Mouse (Mus musculus): ENCODE measurements around the gene Kif17. TPM values are rescaled to one million over a fixed set of nuclear protein-coding genes. Genes with fewer than 3 reads are reported as not detected.

Gene Kif17
- polyA plus RNA-seq, 1 experiment from 2014 or later: 3.0 TPM

- peaks cover 22% of the 10 kb centered on the region for H3K4me1 ChIP-seq
- no peaks in the 10 kb centered on the region for H3K9me3 ChIP-seq
- H3K4me3 ChIP-seq: no peak overlapping the region
- no peak for ATAC-seq (ENCODE audit: borderline replicate concordance, extremely low read depth, low FRiP score, low TSS enrichment)
- 69% methylated on average over 7 of the region's 7 CpGs for WGBS
- no peak overlapping the region for H3K4me2 ChIP-seq
- no peak overlapping the region for H3K9ac ChIP-seq
- H3K27me3 ChIP-seq: no peaks in the 10 kb centered on the region
- no peak overlapping the region for H3K27ac ChIP-seq
- H3K36me3 ChIP-seq: peaks cover 37% of the 10 kb centered on the region
Measured at GRCm38 (mm10) chr4:138220761-138221160, 29.5 kb upstream of the Kif17 start.

GRCm38 (mm10) chr4:138221406-138221805 lies 28.8 kb upstream of the Kif17 start:
- no peak overlapping the region for H3K9ac ChIP-seq
- H3K4me1 ChIP-seq: peaks cover 20% of the 10 kb centered on the region
- H3K27ac ChIP-seq: no peak overlapping the region
- no peaks in the 10 kb centered on the region for H3K9me3 ChIP-seq
- peaks cover 44% of the 10 kb centered on the region for H3K36me3 ChIP-seq
- no peak overlapping the region for H3K4me2 ChIP-seq
- no peaks in the 10 kb centered on the region for H3K27me3 ChIP-seq
- H3K4me3 ChIP-seq: no peak overlapping the region
- WGBS: 69% methylated on average over 5 of the region's 5 CpGs
- ATAC-seq (ENCODE audit: borderline replicate concordance, extremely low read depth, low FRiP score, low TSS enrichment): no peak

GRCm38 (mm10) chr4:138222396-138222795 lies 27.8 kb upstream of the Kif17 start:
- Histone ChIP-seq H3K4me3 (no peak overlapping the region), H3K4me2 (no peak overlapping the region), H3K27me3 (no peaks in the 10 kb centered on the region), H3K27ac (no peak overlapping the region), H3K9ac (no peak overlapping the region), H3K36me3 (peaks cover 52% of the 10 kb centered on the region), H3K9me3 (no peaks in the 10 kb centered on the region), H3K4me1 (peaks cover 20% of the 10 kb centered on the region)
- 74% methylated on average over 5 of the region's 5 CpGs for WGBS
- ATAC-seq (ENCODE audit: borderline replicate concordance, extremely low read depth, low FRiP score, low TSS enrichment): no peak

- 81% methylated on average over 10 of the region's 10 CpGs for whole genome bisulfite sequencing
- ATAC-seq (ENCODE audit: borderline replicate concordance, extremely low read depth, low FRiP score, low TSS enrichment): no peak
- H3K27ac ChIP-seq: no peak overlapping the region
- H3K9me3 ChIP-seq: no peaks in the 10 kb centered on the region
- H3K36me3 ChIP-seq: peaks cover 64% of the 10 kb centered on the region
- peaks cover 12% of the 10 kb centered on the region for H3K4me1 ChIP-seq
- H3K9ac ChIP-seq: no peak overlapping the region
- no peak overlapping the region for H3K4me3 ChIP-seq
- no peak overlapping the region for H3K4me2 ChIP-seq
- H3K27me3 ChIP-seq: no peaks in the 10 kb centered on the region
Measured at GRCm38 (mm10) chr4:138223623-138224022, 26.6 kb upstream of the Kif17 start.

GRCm38 (mm10) chr4:138246756-138247665 lies 3.2 kb upstream of the Kif17 start:
- H3K27me3 ChIP-seq: peaks cover 27% of the 10 kb centered on the region
- WGBS: 65% methylated on average over 27 of the region's 27 CpGs
- peaks cover 53% of the 10 kb centered on the region for H3K36me3 ChIP-seq
- H3K27ac ChIP-seq: no peak overlapping the region
- no peaks in the 10 kb centered on the region for H3K9me3 ChIP-seq
- ATAC-seq (ENCODE audit: borderline replicate concordance, extremely low read depth, low FRiP score, low TSS enrichment): no peak
- no peak overlapping the region for H3K4me3 ChIP-seq
- no peak overlapping the region for H3K4me2 ChIP-seq
- H3K4me1 ChIP-seq: peaks cover 26% of the 10 kb centered on the region
- no peak overlapping the region for H3K9ac ChIP-seq

GRCm38 (mm10) chr4:138251819-138252218 lies 1.6 kb downstream of the Kif17 start:
- Histone ChIP-seq H3K4me1 (peaks cover 33% of the 10 kb centered on the region), H3K4me2 (peak overlapping the region; percentile 48), H3K27me3 (peaks cover 35% of the 10 kb centered on the region), H3K4me3 (peak overlapping the region; percentile 5), H3K36me3 (peaks cover 8% of the 10 kb centered on the region), H3K27ac (no peak overlapping the region), H3K9ac (no peak overlapping the region), H3K9me3 (no peaks in the 10 kb centered on the region)
- WGBS: under 1% methylated on average over 14 of the region's 14 CpGs
- ATAC-seq (ENCODE audit: borderline replicate concordance, extremely low read depth, low FRiP score, low TSS enrichment): 0 out of 2 replicates have a peak, but pooled peaks have one; percentile 32

- Histone ChIP-seq H3K4me1 (peaks cover 33% of the 10 kb centered on the region), H3K4me2 (peak overlapping the region; percentile 48), H3K9ac (no peak overlapping the region), H3K4me3 (peak overlapping the region; percentile 5; the same call in 1 of the 2 replicates), H3K27ac (no peak overlapping the region), H3K36me3 (peaks cover 4% of the 10 kb centered on the region; the same call in 1 of the 2 replicates), H3K9me3 (no peaks in the 10 kb centered on the region), H3K27me3 (peaks cover 35% of the 10 kb centered on the region)
- no peak for ATAC-seq (ENCODE audit: borderline replicate concordance, extremely low read depth, low FRiP score, low TSS enrichment)
- 26% methylated on average over 5 of the region's 5 CpGs for WGBS
Measured at GRCm38 (mm10) chr4:138252231-138252630, 2.0 kb downstream of the Kif17 start.

- H3K27ac ChIP-seq: no peak overlapping the region
- H3K4me1 ChIP-seq: peaks cover 9% of the 10 kb centered on the region
- H3K9ac ChIP-seq: no peak overlapping the region
- ATAC-seq (ENCODE audit: borderline replicate concordance, extremely low read depth, low FRiP score, low TSS enrichment): no peak
- H3K4me3 ChIP-seq: no peak overlapping the region
- WGBS: 76% methylated on average over 22 of the region's 22 CpGs
- H3K36me3 ChIP-seq: no peaks in the 10 kb centered on the region
- peaks cover 6% of the 10 kb centered on the region; the same call in 1 of the 2 replicates for H3K27me3 ChIP-seq
- no peaks in the 10 kb centered on the region for H3K9me3 ChIP-seq
- no peak overlapping the region for H3K4me2 ChIP-seq
Measured at GRCm38 (mm10) chr4:138257116-138257687, 7.0 kb downstream of the Kif17 start.

- H3K27me3 ChIP-seq: 0 out of 2 replicates have a peak, but pooled peaks cover 3% of the 10 kb centered on the region
- H3K36me3 ChIP-seq: no peaks in the 10 kb centered on the region
- no peak overlapping the region for H3K27ac ChIP-seq
- H3K9me3 ChIP-seq: no peaks in the 10 kb centered on the region
- H3K4me3 ChIP-seq: no peak overlapping the region
- H3K9ac ChIP-seq: no peak overlapping the region
- ATAC-seq (ENCODE audit: borderline replicate concordance, extremely low read depth, low FRiP score, low TSS enrichment): no peak
- 76% methylated on average over 7 of the region's 7 CpGs for WGBS
- H3K4me2 ChIP-seq: no peak overlapping the region
- peaks cover 11% of the 10 kb centered on the region for H3K4me1 ChIP-seq
Measured at GRCm38 (mm10) chr4:138258663-138259062, 8.4 kb downstream of the Kif17 start.

GRCm38 (mm10) chr4:138259482-138259881 lies 9.2 kb downstream of the Kif17 start:
- Histone ChIP-seq H3K9me3 (no peaks in the 10 kb centered on the region), H3K27me3 (0 out of 2 replicates have a peak, but pooled peaks cover 3% of the 10 kb centered on the region), H3K36me3 (no peaks in the 10 kb centered on the region), H3K27ac (no peak overlapping the region), H3K9ac (no peak overlapping the region), H3K4me2 (no peak overlapping the region), H3K4me3 (no peak overlapping the region), H3K4me1 (peaks cover 11% of the 10 kb centered on the region)
- no peak for ATAC-seq (ENCODE audit: borderline replicate concordance, extremely low read depth, low FRiP score, low TSS enrichment)
- WGBS: 79% methylated on average over 5 of the region's 5 CpGs

GRCm38 (mm10) chr4:138261843-138262681 lies 11.8 kb downstream of the Kif17 start:
- Histone ChIP-seq H3K4me3 (peak overlapping the region; percentile 79), H3K9ac (peak overlapping the region; percentile 53), H3K36me3 (no peaks in the 10 kb centered on the region), H3K4me2 (peak overlapping the region; percentile 95), H3K4me1 (peaks cover 11% of the 10 kb centered on the region), H3K27me3 (0 out of 2 replicates have a peak, but pooled peaks cover 3% of the 10 kb centered on the region), H3K27ac (no peak overlapping the region), H3K9me3 (no peaks in the 10 kb centered on the region)
- peak; percentile 91 for ATAC-seq (ENCODE audit: borderline replicate concordance, extremely low read depth, low FRiP score, low TSS enrichment)
- 1% methylated on average over 64 of the region's 78 CpGs for WGBS
